Mouse (Mus musculus): ENCODE data around the gene Nbeal1.
"Not testable (repeated sequence)": the region's sequence is repeated elsewhere in the genome, so short reads cannot be mapped to it uniquely, and the experiment has no call there.

Gene Nbeal1

GRCm38 (mm10) chr1:60179932-60180783, at the start of gene Nbeal1:
Nbeal1 (plus strand) TSS chr1:60180599.
- peak; percentile 97 for DNase-seq (ENCODE audit: low read depth, low spot score)

DNA sequence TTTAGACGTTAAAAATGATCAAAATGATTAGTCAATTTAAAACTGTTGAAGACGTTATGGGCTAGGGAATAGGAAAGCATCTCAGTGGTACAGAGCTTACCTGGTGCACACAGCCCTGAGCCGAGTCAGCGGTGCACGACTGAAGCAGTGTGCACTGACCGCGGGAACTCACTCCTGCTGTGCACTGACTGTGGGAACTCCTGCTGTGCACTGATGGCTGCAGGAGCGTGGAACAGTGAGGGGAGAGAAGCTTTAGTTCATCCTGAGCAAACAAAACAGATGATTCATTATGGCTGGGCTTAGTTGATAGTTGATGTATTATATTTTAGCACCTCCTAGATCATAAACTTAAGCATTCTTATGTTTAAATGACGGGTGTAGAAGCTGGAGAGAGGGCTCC, 43.1 kb upstream of the Nbeal1 start:
- DNase-seq (ENCODE audit: low read depth, low spot score) = no peak

GRCm38 (mm10) chr1:60152700-60153099, 27.7 kb upstream of the Nbeal1 start:
- no peak for DNase-seq (ENCODE audit: low read depth, low spot score)

- DNase-seq (ENCODE audit: low read depth, low spot score) = no peak
Measured at GRCm38 (mm10) chr1:60156651-60157050, 23.7 kb upstream of the Nbeal1 start.

DNA sequence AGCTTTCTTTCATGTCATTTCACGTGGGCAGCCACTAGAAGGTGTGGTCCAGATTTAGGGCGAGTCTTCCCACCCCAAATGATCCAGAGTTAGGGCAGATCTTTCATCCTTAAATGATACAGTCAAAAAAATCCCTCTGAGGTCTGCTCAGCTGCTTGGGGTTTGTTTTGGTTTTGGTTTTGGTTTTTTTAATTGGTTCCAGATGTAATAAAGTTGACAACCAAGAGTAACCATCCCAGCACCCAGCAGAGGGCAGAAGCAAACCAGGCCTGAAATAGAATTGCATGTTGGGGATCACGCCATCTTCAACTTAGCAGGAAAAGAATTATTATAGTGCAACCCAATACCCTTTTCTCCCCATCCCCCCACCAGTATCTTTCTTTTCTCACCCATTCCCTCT, 22.0 kb upstream of the Nbeal1 start:
- peak; percentile 82 for DNase-seq (ENCODE audit: low read depth, low spot score)

GRCm38 (mm10) chr1:60163676-60164075, 16.7 kb upstream of the Nbeal1 start:
- no peak for DNase-seq (ENCODE audit: low read depth, low spot score)

DNA sequence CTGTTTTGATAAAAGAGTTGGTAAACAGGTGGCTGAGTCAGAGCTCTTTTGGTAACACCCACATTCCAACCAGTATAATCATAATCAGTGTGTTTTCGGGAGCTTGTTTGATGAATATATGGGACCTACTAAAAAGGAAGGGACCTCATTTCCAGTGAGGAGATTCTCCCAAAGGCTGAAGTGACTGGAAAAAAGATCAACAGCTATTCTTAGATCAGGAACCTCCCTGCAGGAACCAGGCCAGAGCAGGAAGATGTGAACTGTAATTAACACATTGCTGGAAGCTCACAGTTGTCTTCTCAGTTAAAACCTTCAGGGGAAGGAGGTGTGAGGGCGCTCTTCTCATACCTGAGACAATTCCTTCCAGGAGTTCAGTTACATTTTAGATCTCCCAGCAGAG, 10.8 kb upstream of the Nbeal1 start:
- no peak for DNase-seq (ENCODE audit: low read depth, low spot score)

- DNase-seq (ENCODE audit: low read depth, low spot score) = no peak
Measured at GRCm38 (mm10) chr1:60170251-60170650, 10.1 kb upstream of the Nbeal1 start.

- no peak for DNase-seq (ENCODE audit: low read depth, low spot score)
Measured at GRCm38 (mm10) chr1:60173119-60173518, 7.3 kb upstream of the Nbeal1 start.

GRCm38 (mm10) chr1:60177814-60178213, 2.6 kb upstream of the Nbeal1 start:
- not testable (repeated sequence) for DNase-seq (ENCODE audit: low read depth, low spot score)

GRCm38 (mm10) chr1:60179376-60179775, 1.0 kb upstream of the Nbeal1 start:
- peak; percentile 12 for DNase-seq (ENCODE audit: low read depth, low spot score)

GRCm38 (mm10) chr1:60180784-60181221, 404 bp downstream of the Nbeal1 start:
- no peak for DNase-seq (ENCODE audit: low read depth, low spot score)

GRCm38 (mm10) chr1:60188454-60188853, 8.1 kb downstream of the Nbeal1 start:
- DNase-seq (ENCODE audit: low read depth, low spot score) = no peak

DNA sequence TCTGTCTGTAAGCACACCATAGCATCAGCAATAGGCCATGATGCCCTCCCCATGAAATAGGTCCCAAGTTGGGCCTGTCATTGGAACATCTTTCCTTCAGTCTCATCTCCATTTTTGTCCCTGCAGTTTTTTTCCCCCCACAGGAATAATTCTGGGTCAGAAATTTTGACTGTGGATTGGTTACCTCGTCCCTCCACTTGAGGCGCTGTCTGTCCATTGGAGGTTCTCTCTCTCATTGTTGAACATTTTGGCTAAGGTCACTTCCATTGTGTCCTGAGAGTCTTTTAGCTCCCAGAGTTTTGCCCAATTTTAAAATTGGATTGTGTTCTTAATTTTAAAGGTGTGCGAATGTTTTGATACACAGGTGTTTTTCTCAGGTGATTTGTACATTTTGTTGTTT, 16.4 kb downstream of the Nbeal1 start:
- DNase-seq (ENCODE audit: low read depth, low spot score) = no peak

DNA sequence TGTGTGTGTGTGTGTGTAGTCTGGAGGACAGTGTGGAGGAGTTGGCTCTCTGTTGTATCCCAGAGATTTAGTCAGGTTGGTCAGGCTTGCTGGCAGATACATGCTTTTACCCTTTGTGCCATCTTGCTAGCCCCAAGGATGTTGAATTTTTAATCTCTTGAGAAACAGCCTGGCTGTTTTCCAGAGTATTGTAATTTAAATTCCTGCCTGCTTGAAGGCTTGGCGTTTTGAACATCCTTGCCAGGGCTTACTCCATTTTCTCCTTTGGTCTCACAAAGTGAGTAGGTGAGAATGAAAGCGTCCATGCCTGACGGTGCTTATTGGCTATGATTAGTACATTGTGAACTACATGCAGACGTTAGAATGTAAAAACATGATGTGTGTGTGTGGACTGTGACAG, 18.6 kb downstream of the Nbeal1 start:
- no peak for DNase-seq (ENCODE audit: low read depth, low spot score)

- peak; percentile 46 for DNase-seq (ENCODE audit: low read depth, low spot score)
Measured at GRCm38 (mm10) chr1:60236261-60236660, 55.9 kb downstream of the Nbeal1 start.

GRCm38 (mm10) chr1:60240430-60240829, 60.0 kb downstream of the Nbeal1 start:
- DNase-seq (ENCODE audit: low read depth, low spot score) = peak; percentile 5

DNA sequence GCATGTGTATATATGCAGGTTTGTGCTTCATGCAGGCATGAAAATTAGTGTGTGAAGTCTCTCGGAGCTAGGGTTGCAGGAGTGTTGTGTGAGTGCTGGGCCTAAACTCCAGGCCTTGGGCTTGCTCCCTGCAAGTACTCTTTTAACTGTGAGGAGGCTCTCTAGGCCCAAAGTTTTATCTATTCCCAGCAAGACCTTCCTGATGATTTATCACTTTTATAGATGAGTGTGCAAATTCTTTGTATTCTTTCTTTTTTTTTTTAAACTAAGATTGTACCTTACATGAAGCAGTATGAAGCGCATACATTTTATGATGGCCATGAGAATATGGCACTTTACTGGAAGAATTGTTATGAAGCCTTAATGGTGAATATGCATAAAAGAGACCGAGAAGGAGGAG, 87.7 kb downstream of the Nbeal1 start:
- no peak for DNase-seq (ENCODE audit: low read depth, low spot score)

- no peak for DNase-seq (ENCODE audit: low read depth, low spot score)
Measured at GRCm38 (mm10) chr1:60269314-60269713, 88.9 kb downstream of the Nbeal1 start.

- DNase-seq (ENCODE audit: low read depth, low spot score) = peak; percentile 31
Measured at GRCm38 (mm10) chr1:60272471-60272870, 92.1 kb downstream of the Nbeal1 start.

- no peak for DNase-seq (ENCODE audit: low read depth, low spot score)
Measured at GRCm38 (mm10) chr1:60293921-60294320, 113.5 kb downstream of the Nbeal1 start.

- peak; percentile 91 for DNase-seq (ENCODE audit: low read depth, low spot score)
Measured at GRCm38 (mm10) chr1:60342808-60343629, 162.6 kb downstream of the Nbeal1 start, which contains the start of gene Cyp20a1. Cyp20a1 (plus strand) TSS chr1:60343323.
